Mouse (Mus musculus): Measurements from ENCODE around the gene Prr15.

The Prr15 gene

GRCm38 (mm10) chr6:54325246-54325885 lies at the start of gene Prr15:
Prr15 (plus strand) TSS chr6:54325835.
- DNase-seq (ENCODE audit: low read depth): no peak

- DNase-seq (ENCODE audit: low read depth): no peak
These were observed 48.4 kb upstream of the Prr15 start for GRCm38 (mm10) chr6:54277234-54277633.

- DNase-seq (ENCODE audit: low read depth): no peak
These were observed 47.8 kb upstream of the Prr15 start for GRCm38 (mm10) chr6:54277828-54278227.

- DNase-seq (ENCODE audit: low read depth): no peak
These were observed 47.0 kb upstream of the Prr15 start for GRCm38 (mm10) chr6:54278613-54279012.

- no peak for DNase-seq (ENCODE audit: low read depth)
These were observed 46.2 kb upstream of the Prr15 start for GRCm38 (mm10) chr6:54279391-54279790.

- no peak for DNase-seq (ENCODE audit: low read depth)
These were observed 45.4 kb upstream of the Prr15 start for GRCm38 (mm10) chr6:54280248-54280647.

GRCm38 (mm10) chr6:54283299-54283698 lies 42.3 kb upstream of the Prr15 start:
- DNase-seq (ENCODE audit: low read depth): peak; percentile 4

GRCm38 (mm10) chr6:54284167-54284711 lies 41.4 kb upstream of the Prr15 start:
- DNase-seq (ENCODE audit: low read depth): no peak

- DNase-seq (ENCODE audit: low read depth): no peak
These were observed 38.8 kb upstream of the Prr15 start for GRCm38 (mm10) chr6:54286813-54287212.

- no peak for DNase-seq (ENCODE audit: low read depth)
These were observed 35.7 kb upstream of the Prr15 start for GRCm38 (mm10) chr6:54289774-54290500.

- DNase-seq (ENCODE audit: low read depth): no peak
These were observed 28.4 kb upstream of the Prr15 start for GRCm38 (mm10) chr6:54297231-54297630.

- DNase-seq (ENCODE audit: low read depth): no peak
These were observed 26.2 kb upstream of the Prr15 start for GRCm38 (mm10) chr6:54299417-54299816.

- no peak for DNase-seq (ENCODE audit: low read depth)
These were observed 19.9 kb upstream of the Prr15 start for GRCm38 (mm10) chr6:54305777-54306176.

- DNase-seq (ENCODE audit: low read depth): no peak
These were observed 12.6 kb upstream of the Prr15 start for GRCm38 (mm10) chr6:54313071-54313470.

- DNase-seq (ENCODE audit: low read depth): no peak
These were observed 7.0 kb upstream of the Prr15 start for GRCm38 (mm10) chr6:54318618-54319017.

- DNase-seq (ENCODE audit: low read depth): no peak
These were observed 6.4 kb upstream of the Prr15 start for GRCm38 (mm10) chr6:54319198-54319597.

- no peak for DNase-seq (ENCODE audit: low read depth)
These were observed 5.4 kb upstream of the Prr15 start for GRCm38 (mm10) chr6:54320236-54320635.

GRCm38 (mm10) chr6:54326671-54327625 lies 1.3 kb downstream of the Prr15 start:
- DNase-seq (ENCODE audit: low read depth): no peak

GRCm38 (mm10) chr6:54327626-54328003 lies 2.0 kb downstream of the Prr15 start:
- DNase-seq (ENCODE audit: low read depth): no peak

GRCm38 (mm10) chr6:54328783-54329182 lies 3.1 kb downstream of the Prr15 start:
- no peak for DNase-seq (ENCODE audit: low read depth)

GRCm38 (mm10) chr6:54329598-54329997 lies 4.0 kb downstream of the Prr15 start:
- DNase-seq (ENCODE audit: low read depth): no peak

- DNase-seq (ENCODE audit: low read depth): no peak
These were observed 4.5 kb downstream of the Prr15 start for GRCm38 (mm10) chr6:54330166-54330565.
